Mouse (Mus musculus) lung, adult 2 months (tissue): Measurements from ENCODE around the gene Gm20917. TPM values are rescaled to one million over a fixed set of nuclear protein-coding genes. Genes with fewer than 3 reads are reported as not detected.
"Not testable (repeated sequence)": the region's sequence is repeated elsewhere in the genome, so short reads cannot be mapped to it uniquely, and the experiment has no call there.

Source experiments
- DNase-seq: peaks from one replicate; pipeline ENCODE4 v3.0.0; 2022
- H3K4me1 ChIP-seq: fragments of 200-500 bp; 2 replicates; pipeline ENCODE4 v1.6.1; 2011; ENCODE audit warnings: low read length; ENCODE audit not compliant: control insufficient read depth, insufficient read depth
- H3K4me3 ChIP-seq: fragments of 200-500 bp; replicated peaks from 2 replicates; pipeline ENCODE3; 2011; ENCODE audit warnings: low read depth, mild to moderate bottlenecking, control low read depth, low read length; ENCODE audit errors: extremely low read depth
- WGBS: fragments of 180-500 bp; shearing (Covaris S2); methylation state at CpG from one replicate; pipeline ENCODE4 v1.1.7; 2018; 5-methylcytosine and 5-hydroxymethylcytosine counted together
- polyA plus RNA-seq: library from polyadenylated mRNA; depleted of rRNA; stranded (reverse); fragments of >200 nt; gene quantifications from 2 replicates; pipeline ENCODE4 v1.2.3, GENCODE M21; 2012; rRNA removed

The Gm20917 gene
- polyA plus RNA-seq = not detected in 2 replicates

DNA sequence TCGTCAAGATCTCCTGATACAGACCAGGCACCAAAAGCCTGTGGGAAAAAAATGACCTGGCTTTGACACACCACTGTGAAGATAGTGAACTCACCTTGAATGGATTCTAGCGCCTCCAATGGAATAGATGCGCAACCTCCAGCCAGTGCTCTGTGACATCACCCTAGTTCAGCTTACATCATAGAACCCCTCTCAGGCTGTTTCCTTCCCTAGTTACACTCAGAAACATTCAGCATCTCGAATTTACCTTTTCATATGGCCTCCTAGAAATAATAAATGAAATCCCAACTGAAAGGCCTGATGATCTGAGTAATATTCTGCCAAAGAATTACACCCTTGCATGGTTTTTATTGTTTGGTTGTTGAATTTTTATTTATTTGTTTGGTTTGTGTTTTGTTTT, at the start of gene Gm20917:
TSS of gene Gm20917 (minus strand) at position 101 of the 400 bp plus-strand sequence.
- H3K4me3 ChIP-seq, H3K4me1 ChIP-seq, DNase-seq: not testable (repeated sequence)
- no CpG with 5 or more reads among the region's 4 CpGs for whole genome bisulfite sequencing

Other genes with a start within 250 kb of the Gm20917 start
- not detected in 2 replicates for gene Gm20916, start 168.4 kb upstream of the Gm20917 start, polyA plus RNA-seq